In genomic region chr19:5426640-5427290, GRCm38 (mm10) we compare ENCODE assay signal across 11 mouse cellular contexts. TPM values are rescaled to one million over a fixed set of nuclear protein-coding genes. Genes with fewer than 3 reads are reported as not detected.
DNase-seq lines count a peak whose midpoint lies in the region; ATAC-seq lines count a peak whose summit lies in the region.
"Had no signal": no experiment of that assay in that cellular context is flagged by ENCODE, and none has a peak within 500 bp of the region (broad histone marks: within the 10 kb centered on the region; RNA-seq: fewer than 3 reads in every experiment).

No protein-coding gene starts in this region.

- ATAC-seq in forebrain, embryonic 12.5 days (ENCODE audit: low FRiP score) = no peak
- no peak for ATAC-seq in forebrain, embryonic 15.5 days (replicated peaks)
- no peak for ATAC-seq in lung, embryonic 15.5 days (ENCODE audit: borderline replicate concordance, extremely low read depth, low FRiP score, low TSS enrichment)
- no peak for ATAC-seq in neural tube, embryonic 13.5 days (ENCODE audit: low read depth)
- ATAC-seq: inflammation-experienced regulatory T-cells, adult 6 months had no signal

- H3K27ac ChIP-seq in forebrain, embryonic 12.5 days = 0 out of 2 replicates have a peak overlapping the region, but pooled peaks have one; percentile 19
- no peak overlapping the region for H3K27ac ChIP-seq in forebrain, embryonic 15.5 days (replicated peaks)
- H3K27ac ChIP-seq in lung, embryonic 15.5 days = no peak overlapping the region
- H3K27ac ChIP-seq in limb, embryonic 10.5 days = peak overlapping the region; percentile 56
- no peak overlapping the region for H3K27ac ChIP-seq in neural tube, embryonic 13.5 days (replicated peaks)

- peaks cover 20% of the 10 kb centered on the region for H3K36me3 ChIP-seq in forebrain, embryonic 12.5 days (replicated peaks)
- H3K36me3 ChIP-seq in forebrain, embryonic 15.5 days = peaks cover 12% of the 10 kb centered on the region
- peaks cover 27% of the 10 kb centered on the region for H3K36me3 ChIP-seq in lung, embryonic 15.5 days
- peaks cover 47% of the 10 kb centered on the region for H3K36me3 ChIP-seq in limb, embryonic 10.5 days
- H3K36me3 ChIP-seq in neural tube, embryonic 13.5 days = peaks cover 40% of the 10 kb centered on the region

- H3K27me3 ChIP-seq in forebrain, embryonic 12.5 days = peaks cover 2% of the 10 kb centered on the region; the same call in 1 of the 2 replicates
- no peaks in the 10 kb centered on the region for H3K27me3 ChIP-seq in forebrain, embryonic 15.5 days
- no peaks in the 10 kb centered on the region for H3K27me3 ChIP-seq in lung, embryonic 15.5 days
- H3K27me3 ChIP-seq in limb, embryonic 10.5 days (ENCODE audit: low read depth, poor library complexity, severe bottlenecking) = no peaks in the 10 kb centered on the region
- no peaks in the 10 kb centered on the region for H3K27me3 ChIP-seq in neural tube, embryonic 13.5 days

- H3K9ac ChIP-seq in forebrain, embryonic 12.5 days = no peak overlapping the region
- no peak overlapping the region for H3K9ac ChIP-seq in forebrain, embryonic 15.5 days (replicated peaks)
- no peak overlapping the region for H3K9ac ChIP-seq in lung, embryonic 15.5 days
- peak overlapping the region; percentile 8; the same call in 1 of the 2 replicates for H3K9ac ChIP-seq in neural tube, embryonic 13.5 days

- H3K4me3 ChIP-seq in forebrain, embryonic 12.5 days (replicated peaks) = no peak overlapping the region
- no peak overlapping the region for H3K4me3 ChIP-seq in forebrain, embryonic 15.5 days
- peak overlapping the region; percentile 79; the same call in 1 of the 2 replicates for H3K4me3 ChIP-seq in lung, embryonic 15.5 days
- H3K4me3 ChIP-seq in limb, embryonic 10.5 days = peak overlapping the region; percentile 90
- peak overlapping the region; percentile 88 for H3K4me3 ChIP-seq in neural tube, embryonic 13.5 days

- peak overlapping the region; percentile 83; the same call in 1 of the 2 replicates for H3K4me2 ChIP-seq in forebrain, embryonic 12.5 days
- no peak overlapping the region for H3K4me2 ChIP-seq in forebrain, embryonic 15.5 days (replicated peaks)
- H3K4me2 ChIP-seq in lung, embryonic 15.5 days = peak overlapping the region; percentile 70; the same call in 1 of the 2 replicates
- H3K4me2 ChIP-seq in neural tube, embryonic 13.5 days = peak overlapping the region; percentile 94

- 93% methylated on average over 13 of the region's 13 CpGs for WGBS in forebrain, embryonic 12.5 days
- WGBS in forebrain, embryonic 15.5 days = 93% methylated on average over 13 of the region's 13 CpGs
- WGBS in lung, embryonic 15.5 days = 86% methylated on average over 13 of the region's 13 CpGs
- 93% methylated on average over 13 of the region's 13 CpGs for WGBS in limb, embryonic 10.5 days
- 92% methylated on average over 13 of the region's 13 CpGs for WGBS in neural tube, embryonic 13.5 days

- no peaks in the 10 kb centered on the region for H3K9me3 ChIP-seq in forebrain, embryonic 12.5 days
- no peaks in the 10 kb centered on the region for H3K9me3 ChIP-seq in forebrain, embryonic 15.5 days
- H3K9me3 ChIP-seq in lung, embryonic 15.5 days = no peaks in the 10 kb centered on the region
- no peaks in the 10 kb centered on the region for H3K9me3 ChIP-seq in limb, embryonic 10.5 days (replicated peaks)
- no peaks in the 10 kb centered on the region for H3K9me3 ChIP-seq in neural tube, embryonic 13.5 days

- DNase-seq in lung, adult 18-20 months = no peak
- DNase-seq in limb, embryonic 10.5 days (ENCODE audit: low spot score) = no peak
- no peak for DNase-seq in layer of hippocampus, postnatal 10 days (ENCODE audit: low spot score in 2 of 2)
- DNase-seq in urinary bladder, adult 2 months (ENCODE audit: low spot score) = no peak

- peaks cover 36% of the 10 kb centered on the region for H3K4me1 ChIP-seq in forebrain, embryonic 12.5 days
- H3K4me1 ChIP-seq in forebrain, embryonic 15.5 days = peaks cover 42% of the 10 kb centered on the region
- H3K4me1 ChIP-seq in lung, embryonic 15.5 days = peaks cover 31% of the 10 kb centered on the region
- H3K4me1 ChIP-seq in limb, embryonic 10.5 days = peaks cover 39% of the 10 kb centered on the region
- peaks cover 49% of the 10 kb centered on the region for H3K4me1 ChIP-seq in neural tube, embryonic 13.5 days (replicated peaks)

RNA-seq across cellular contexts. Expression of gene AI837181, which starts 1.8 kb away (rescaled TPM):
- polyA plus RNA-seq in forebrain, embryonic 12.5 days (2016; fragmentation: Nextera tagmentation; extraction: Ambion mirVana) = 48.3 and 50.8 TPM in 2 replicates
- polyA plus RNA-seq in forebrain, embryonic 15.5 days (2015; fragmentation: Nextera tagmentation; extraction: Ambion mirVana) = 66.5 TPM in 2 replicates
- 56.5 and 58.6 TPM in 2 replicates for polyA plus RNA-seq in lung, embryonic 15.5 days (2015; fragmentation: Nextera tagmentation; extraction: Ambion mirVana)
- 59.7 and 68.8 TPM in 2 replicates for polyA plus RNA-seq in limb, embryonic 10.5 days (2016; fragmentation: Nextera tagmentation; extraction: Ambion mirVana)
- polyA plus RNA-seq in neural tube, embryonic 13.5 days (2015; fragmentation: Nextera tagmentation; extraction: Ambion mirVana) = 69.5 and 75.5 TPM in 2 replicates
- 10 to 100 TPM; 55.7 to 57.5 TPM for total RNA-seq in layer of hippocampus, postnatal 10 days (2021)
- 65.3 and 68.9 TPM in 2 replicates for polyA plus RNA-seq in urinary bladder, adult 2 months (2012; rRNA removed)

RNA-seq across cellular contexts. Expression of gene Drap1, which starts 2.0 kb away (rescaled TPM):
- polyA plus RNA-seq in forebrain, embryonic 12.5 days (2016; fragmentation: Nextera tagmentation; extraction: Ambion mirVana) = 257 and 260 TPM in 2 replicates
- 306 and 315 TPM in 2 replicates for polyA plus RNA-seq in forebrain, embryonic 15.5 days (2015; fragmentation: Nextera tagmentation; extraction: Ambion mirVana)
- 243 and 268 TPM in 2 replicates for polyA plus RNA-seq in lung, embryonic 15.5 days (2015; fragmentation: Nextera tagmentation; extraction: Ambion mirVana)
- polyA plus RNA-seq in limb, embryonic 10.5 days (2016; fragmentation: Nextera tagmentation; extraction: Ambion mirVana) = 224 and 246 TPM in 2 replicates
- 318 and 326 TPM in 2 replicates for polyA plus RNA-seq in neural tube, embryonic 13.5 days (2015; fragmentation: Nextera tagmentation; extraction: Ambion mirVana)
- total RNA-seq in layer of hippocampus, postnatal 10 days (2021) = 100 to 1,000 TPM; 234 to 244 TPM
- 228 and 236 TPM in 2 replicates for polyA plus RNA-seq in urinary bladder, adult 2 months (2012; rRNA removed)

RNA-seq across cellular contexts. Expression of gene Fosl1, which starts 20.6 kb away (rescaled TPM):
- polyA plus RNA-seq in forebrain, embryonic 12.5 days (2016; fragmentation: Nextera tagmentation; extraction: Ambion mirVana) = not detected in 2 replicates
- not detected in 2 replicates for polyA plus RNA-seq in forebrain, embryonic 15.5 days (2015; fragmentation: Nextera tagmentation; extraction: Ambion mirVana)
- not detected in 2 replicates for polyA plus RNA-seq in lung, embryonic 15.5 days (2015; fragmentation: Nextera tagmentation; extraction: Ambion mirVana)
- polyA plus RNA-seq in limb, embryonic 10.5 days (2016; fragmentation: Nextera tagmentation; extraction: Ambion mirVana) = not detected in 2 replicates
- polyA plus RNA-seq in neural tube, embryonic 13.5 days (2015; fragmentation: Nextera tagmentation; extraction: Ambion mirVana) = 0.59 TPM in 1 of 2 replicates, not detected in the other
- not detected for total RNA-seq in layer of hippocampus, postnatal 10 days (2021)
- polyA plus RNA-seq in urinary bladder, adult 2 months (2012; rRNA removed) = 0.07 TPM in 1 of 2 replicates, not detected in the other
- total RNA-seq: liver, adult 2 months had no signal
- polyA plus RNA-seq: inflammation-experienced regulatory T-cells, adult 6 months; liver, adult 2 months had no signal

RNA-seq across cellular contexts. Expression of gene Tsga10ip, which starts 24.4 kb away (rescaled TPM):
- not detected in 2 replicates for polyA plus RNA-seq in forebrain, embryonic 12.5 days (2016; fragmentation: Nextera tagmentation; extraction: Ambion mirVana)
- 0.10 TPM in 1 of 2 replicates, not detected in the other for polyA plus RNA-seq in forebrain, embryonic 15.5 days (2015; fragmentation: Nextera tagmentation; extraction: Ambion mirVana)
- 0.59 and 0.79 TPM in 2 replicates for polyA plus RNA-seq in lung, embryonic 15.5 days (2015; fragmentation: Nextera tagmentation; extraction: Ambion mirVana)
- not detected in 2 replicates for polyA plus RNA-seq in limb, embryonic 10.5 days (2016; fragmentation: Nextera tagmentation; extraction: Ambion mirVana)
- polyA plus RNA-seq in neural tube, embryonic 13.5 days (2015; fragmentation: Nextera tagmentation; extraction: Ambion mirVana) = 0.20 TPM in 1 of 2 replicates, not detected in the other
- total RNA-seq in layer of hippocampus, postnatal 10 days (2021) = under 1 TPM in 1 of 2 experiments, not detected in 1; 0.85 TPM
- polyA plus RNA-seq in urinary bladder, adult 2 months (2012; rRNA removed) = not detected in 2 replicates
- total RNA-seq: liver, adult 2 months had no signal
- polyA plus RNA-seq: erythroblast, embryonic 14.5 days; inflammation-experienced regulatory T-cells, adult 6 months; liver, adult 2 months had no signal

RNA-seq across cellular contexts. Expression of gene Ccdc85b, which starts 30.9 kb away (rescaled TPM):
- 8.0 and 9.0 TPM in 2 replicates for polyA plus RNA-seq in forebrain, embryonic 12.5 days (2016; fragmentation: Nextera tagmentation; extraction: Ambion mirVana)
- polyA plus RNA-seq in forebrain, embryonic 15.5 days (2015; fragmentation: Nextera tagmentation; extraction: Ambion mirVana) = 10.7 and 11.4 TPM in 2 replicates
- 12.1 and 12.4 TPM in 2 replicates for polyA plus RNA-seq in lung, embryonic 15.5 days (2015; fragmentation: Nextera tagmentation; extraction: Ambion mirVana)
- polyA plus RNA-seq in limb, embryonic 10.5 days (2016; fragmentation: Nextera tagmentation; extraction: Ambion mirVana) = 8.9 and 9.7 TPM in 2 replicates
- polyA plus RNA-seq in neural tube, embryonic 13.5 days (2015; fragmentation: Nextera tagmentation; extraction: Ambion mirVana) = 10.7 and 11.1 TPM in 2 replicates
- 10 to 100 TPM; 26.4 to 32.9 TPM for total RNA-seq in layer of hippocampus, postnatal 10 days (2021)
- polyA plus RNA-seq in urinary bladder, adult 2 months (2012; rRNA removed) = 11.3 and 15.1 TPM in 2 replicates

Comparison
In these comparisons a context has a peak if more than half of its experiments do, and no peak if none do; other contexts are left out.
1. H3K27ac ChIP-seq: peak in forebrain, embryonic 12.5 days (single experiment) and limb, embryonic 10.5 days (single experiment); none in forebrain, embryonic 15.5 days (single experiment), lung, embryonic 15.5 days (single experiment) and neural tube, embryonic 13.5 days (single experiment).
2. H3K4me3 ChIP-seq: peak in lung, embryonic 15.5 days (single experiment), limb, embryonic 10.5 days (single experiment) and neural tube, embryonic 13.5 days (single experiment); none in forebrain, embryonic 12.5 days (single experiment) and forebrain, embryonic 15.5 days (single experiment).